Mouse (Mus musculus) forebrain, embryonic 13.5 days (tissue): Measurements from ENCODE around the gene Zfp983. TPM values are rescaled to one million over a fixed set of nuclear protein-coding genes. Genes with fewer than 3 reads are reported as not detected.
A peak's percentile ranks its signal among the peaks of the same experiment; 100 is the strongest.

ENCODE experiments used
- ATAC-seq: fragments of 200-750 bp; cut with Nextera tagmentation; 2 replicates; pipeline ENCODE4 v1.8.0; 2017
- H3K27ac ChIP-seq: fragments of 300-500 bp; sonication (generic); 2 replicates; pipeline ENCODE4 v1.5.1; 2015; ENCODE audit warnings: inconsistent platforms, mild to moderate bottlenecking, moderate library complexity
- H3K27me3 ChIP-seq: fragments of 300-500 bp; sonication (generic); 2 replicates; pipeline ENCODE4 v1.6.1; 2015; ENCODE audit warnings: mild to moderate bottlenecking, inconsistent platforms
- H3K36me3 ChIP-seq: fragments of 300-500 bp; sonication (generic); 2 replicates; pipeline ENCODE4 v1.6.1; 2015; ENCODE audit warnings: mild to moderate bottlenecking, inconsistent platforms; ENCODE audit not compliant: poor library complexity, severe bottlenecking
- H3K4me1 ChIP-seq: fragments of 300-500 bp; sonication (generic); 2 replicates; pipeline ENCODE4 v1.6.1; 2015; ENCODE audit warnings: inconsistent platforms
- H3K4me2 ChIP-seq: fragments of 300-500 bp; sonication (generic); 2 replicates; pipeline ENCODE4 v1.6.1; 2015; ENCODE audit warnings: inconsistent platforms, mild to moderate bottlenecking, moderate library complexity
- H3K4me3 ChIP-seq: fragments of 300-500 bp; sonication (generic); 2 replicates; pipeline ENCODE4 v1.5.1; 2015; ENCODE audit warnings: mild to moderate bottlenecking, inconsistent platforms
- H3K9ac ChIP-seq: fragments of 300-500 bp; sonication (generic); 2 replicates; pipeline ENCODE4 v1.6.1; 2015; ENCODE audit warnings: mild to moderate bottlenecking, inconsistent platforms
- H3K9me3 ChIP-seq: fragments of 300-500 bp; sonication (generic); replicated peaks from 2 replicates; pipeline ENCODE4 v1.6.1; 2016; ENCODE audit warnings: inconsistent platforms
- WGBS: fragments of 180-500 bp; shearing (Covaris S2); methylation state at CpG from one replicate; pipeline ENCODE4 v1.1.7; 2015; 5-methylcytosine and 5-hydroxymethylcytosine counted together
- polyA plus RNA-seq: library from polyadenylated mRNA; unstranded; fragments of >200 nt; fragmentation: Nextera tagmentation; extraction: Ambion mirVana; gene quantifications from 2 replicates; pipeline ENCODE4 v1.2.1, GENCODE M21; 2015

Zfp983 gene
- polyA plus RNA-seq, 1 experiment from 2014 or later: 9.6 TPM

- Histone ChIP-seq H3K27me3 (no peaks in the 10 kb centered on the region), H3K9me3 (no peaks in the 10 kb centered on the region), H3K36me3 (peaks cover 17% of the 10 kb centered on the region), H3K4me2 (no peak overlapping the region), H3K4me3 (no peak overlapping the region), H3K9ac (no peak overlapping the region), H3K4me1 (no peaks in the 10 kb centered on the region), H3K27ac (no peak overlapping the region)
- no peak for ATAC-seq
These were observed 45.6 kb downstream of the Zfp983 start for GRCm38 (mm10) chr17:21696073-21696472.

DNA sequence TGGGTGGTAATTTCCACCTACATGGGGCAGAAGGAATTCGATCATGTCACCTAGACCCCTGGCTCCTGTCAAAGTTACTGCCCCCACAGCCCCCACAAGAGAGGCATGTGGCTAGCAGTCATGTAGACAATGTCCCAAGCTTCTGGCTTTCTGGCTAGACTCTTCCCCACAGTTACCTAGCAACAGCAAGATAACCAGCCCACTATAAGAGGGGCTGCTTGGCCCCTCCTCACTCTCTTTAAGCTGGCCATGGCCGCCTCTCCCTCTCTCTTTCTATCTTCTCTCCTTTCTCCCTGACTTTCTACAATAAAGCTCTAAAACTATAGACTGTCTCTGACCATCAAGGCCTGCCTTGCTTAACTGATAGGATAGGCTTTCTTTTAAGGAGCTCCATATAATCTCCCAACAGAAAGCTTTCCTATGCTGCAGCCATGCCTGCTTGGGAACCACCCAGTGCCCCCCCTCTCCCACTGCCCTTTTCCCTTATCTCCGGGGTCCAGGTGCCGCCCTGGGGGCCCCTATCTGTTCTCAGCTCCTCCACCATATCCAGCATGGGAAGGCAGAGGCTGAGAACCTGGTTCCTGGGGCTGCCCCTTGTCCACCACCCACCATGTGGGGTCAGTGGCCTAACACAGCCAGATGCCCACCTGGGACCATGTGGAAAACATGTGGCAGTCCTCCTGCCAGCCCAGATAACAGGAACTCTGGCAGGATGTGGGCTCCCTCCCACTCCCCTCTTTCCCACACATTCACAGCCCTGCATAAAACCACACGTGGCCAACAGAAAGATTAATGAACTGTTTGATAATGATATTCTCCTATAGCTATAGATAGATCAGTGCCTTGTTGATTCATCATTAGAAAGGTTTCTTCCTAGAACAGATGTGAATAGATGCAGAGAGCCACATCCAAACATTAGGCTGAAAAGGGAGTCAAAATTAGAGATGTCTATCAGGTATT lies 52.1 kb downstream of the Zfp983 start:
- Histone ChIP-seq H3K9ac (no peak overlapping the region), H3K27ac (no peak overlapping the region), H3K27me3 (no peaks in the 10 kb centered on the region), H3K9me3 (no peaks in the 10 kb centered on the region), H3K36me3 (no peaks in the 10 kb centered on the region), H3K4me3 (no peak overlapping the region), H3K4me1 (no peaks in the 10 kb centered on the region), H3K4me2 (no peak overlapping the region)
- no peak for ATAC-seq
- 52% methylated on average over 5 of the region's 5 CpGs for WGBS

DNA sequence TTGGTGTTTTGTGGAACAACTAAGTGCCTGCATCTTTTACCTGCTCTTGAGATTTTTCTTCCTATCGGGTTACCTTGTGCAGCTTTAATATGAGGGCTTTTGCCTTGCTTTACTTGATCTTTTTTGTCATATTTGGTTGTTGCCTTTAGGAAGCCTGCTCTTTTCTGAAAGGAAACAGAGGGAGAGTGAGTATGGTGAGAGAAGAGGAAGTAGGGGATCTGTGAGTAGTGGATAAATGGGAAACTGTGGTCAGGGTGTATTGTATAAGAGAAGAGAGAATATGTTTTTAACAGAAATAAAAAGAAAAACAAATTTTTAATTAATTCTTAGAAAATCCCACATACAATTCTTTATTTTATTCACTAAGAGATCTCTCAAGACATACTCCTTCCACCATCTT lies 53.0 kb downstream of the Zfp983 start:
- no peak overlapping the region for H3K4me3 ChIP-seq
- peaks cover 3% of the 10 kb centered on the region for H3K4me1 ChIP-seq
- H3K36me3 ChIP-seq: no peaks in the 10 kb centered on the region
- H3K27me3 ChIP-seq: no peaks in the 10 kb centered on the region
- no peak overlapping the region for H3K27ac ChIP-seq
- ATAC-seq: no peak
- H3K4me2 ChIP-seq: no peak overlapping the region
- WGBS: 95% methylated on average over 1 of the region's 1 CpGs
- no peak overlapping the region for H3K9ac ChIP-seq
- no peaks in the 10 kb centered on the region for H3K9me3 ChIP-seq

DNA sequence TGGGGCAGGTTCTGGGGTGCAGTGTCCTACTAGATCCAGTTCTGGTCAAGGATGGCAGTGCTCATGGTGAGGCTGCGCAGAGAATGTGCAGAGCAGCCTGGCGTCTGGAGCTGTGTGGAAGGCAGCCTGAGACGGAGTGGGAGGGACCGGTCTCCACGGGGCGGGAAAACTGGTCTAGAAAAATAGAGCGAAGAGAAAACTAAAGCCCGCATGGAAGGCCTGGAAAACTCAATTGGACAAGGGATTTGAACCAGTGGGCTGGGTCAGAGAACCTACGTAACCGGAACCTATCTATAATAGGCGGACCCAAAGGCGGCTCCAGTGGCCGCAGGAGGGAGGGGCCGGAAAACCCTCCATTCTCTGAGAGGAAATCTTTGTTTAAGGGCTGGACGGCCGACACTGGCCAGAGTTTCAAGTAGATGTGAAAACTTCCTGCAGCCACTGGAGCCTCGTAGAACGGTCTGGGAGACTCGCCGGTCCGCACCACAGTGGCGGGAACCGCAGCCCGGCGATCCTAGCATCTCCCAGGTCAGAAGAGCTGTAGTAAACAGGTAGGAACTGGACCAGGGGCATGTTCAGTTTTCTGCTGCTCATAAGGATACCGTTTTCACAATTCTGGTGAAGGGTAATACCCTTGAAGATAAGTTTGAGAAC lies 57.0 kb downstream of the Zfp983 start, which contains the start of gene Zfp760:
Zfp760 (plus strand) TSS at position 399 of the 654 bp plus-strand sequence.
- Histone ChIP-seq H3K9ac (peak within 1 kb of the TSS; percentile 68), H3K36me3 (peaks cover 15% of the 10 kb centered on the region), H3K4me1 (peaks cover 11% of the 10 kb centered on the region), H3K27ac (peak within 1 kb of the TSS; percentile 83), H3K4me3 (peak within 1 kb of the TSS; percentile 54), H3K4me2 (peak within 1 kb of the TSS; percentile 63), H3K9me3 (no peaks in the 10 kb centered on the region), H3K27me3 (no peaks in the 10 kb centered on the region)
- peak; percentile 98 for ATAC-seq
- WGBS: 3% methylated on average over 26 of the region's 26 CpGs

DNA sequence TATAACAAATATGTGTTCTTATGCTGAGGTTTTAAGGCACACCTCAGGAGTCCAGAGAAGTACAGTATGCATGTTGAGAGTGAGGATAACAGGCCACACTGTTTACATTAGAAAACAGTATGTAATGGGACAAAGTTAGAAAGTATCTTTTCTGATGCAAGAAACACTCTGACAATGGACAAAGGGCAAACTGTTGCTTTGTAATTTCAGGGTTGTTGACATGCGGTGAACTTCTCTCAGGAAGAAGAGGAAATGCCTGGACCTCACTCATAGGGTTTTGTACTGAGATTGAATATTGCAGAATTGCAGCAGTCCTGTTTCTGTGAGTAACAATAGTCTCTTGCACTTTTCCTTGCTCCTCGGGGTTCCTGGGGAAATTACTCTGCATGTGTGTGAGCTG lies 58.0 kb downstream of the Zfp983 start:
- Histone ChIP-seq H3K4me1 (peaks cover 11% of the 10 kb centered on the region), H3K27me3 (no peaks in the 10 kb centered on the region), H3K9me3 (no peaks in the 10 kb centered on the region), H3K27ac (no peak overlapping the region), H3K4me3 (peak overlapping the region; percentile 54), H3K4me2 (peak overlapping the region; percentile 63), H3K36me3 (peaks cover 19% of the 10 kb centered on the region), H3K9ac (peak overlapping the region; percentile 54)
- no peak for ATAC-seq
- 30% methylated on average over 2 of the region's 2 CpGs for WGBS

Other genes with a start within 250 kb of the Zfp983 start
- gene Zfp54, start 227.4 kb upstream of the Zfp983 start, polyA plus RNA-seq: 3.6 and 3.9 TPM in 2 replicates
- 13.1 and 15.2 TPM in 2 replicates for gene Zfp51, start 200.2 kb upstream of the Zfp983 start, polyA plus RNA-seq
- gene Zfp53, start 161.6 kb upstream of the Zfp983 start, polyA plus RNA-seq: 10.5 and 10.8 TPM in 2 replicates
- 1.6 and 1.7 TPM in 2 replicates for gene Zfp52, start 115.1 kb upstream of the Zfp983 start, polyA plus RNA-seq
- gene Zfp948, start 83.6 kb upstream of the Zfp983 start, polyA plus RNA-seq: 14.3 and 15.6 TPM in 2 replicates
- gene Gm10226, start 41.2 kb downstream of the Zfp983 start, polyA plus RNA-seq: 15.5 and 21.5 TPM in 2 replicates
- 20.7 and 22.1 TPM in 2 replicates for gene Zfp760, start 57.1 kb downstream of the Zfp983 start, polyA plus RNA-seq
- gene Zfp229, start 80.2 kb downstream of the Zfp983 start, polyA plus RNA-seq: 8.7 and 11.1 TPM in 2 replicates
- 4.9 and 5.3 TPM in 2 replicates for gene Zfp820, start 195.1 kb downstream of the Zfp983 start, polyA plus RNA-seq